Mouse (Mus musculus) gastrocnemius, postnatal 14 days (tissue): Measurements from ENCODE around the gene Epha4. TPM values are rescaled to one million over a fixed set of nuclear protein-coding genes. Genes with fewer than 3 reads are reported as not detected.

ENCODE experiments used
- DNase-seq: peaks from one replicate; pipeline ENCODE4 v3.0.0; 2021; ENCODE audit warnings: mixed read lengths
- intact Hi-C: fragments of 180-260 bp; cut with DNase I; formaldehyde crosslinking; loops from one replicate; pipeline ENCODE4 v1.15.1; 2025; ENCODE audit warnings: low total_unique reads
- total RNA-seq, 2 experiments: library from RNA; stranded (reverse); gene quantifications; 2 replicates each; pipeline ENCODE4 v1.2.3; 2021

The Epha4 gene
- total RNA-seq, 2 experiments from 2014 or later, result 3.1 to 4.5 TPM

DNA sequence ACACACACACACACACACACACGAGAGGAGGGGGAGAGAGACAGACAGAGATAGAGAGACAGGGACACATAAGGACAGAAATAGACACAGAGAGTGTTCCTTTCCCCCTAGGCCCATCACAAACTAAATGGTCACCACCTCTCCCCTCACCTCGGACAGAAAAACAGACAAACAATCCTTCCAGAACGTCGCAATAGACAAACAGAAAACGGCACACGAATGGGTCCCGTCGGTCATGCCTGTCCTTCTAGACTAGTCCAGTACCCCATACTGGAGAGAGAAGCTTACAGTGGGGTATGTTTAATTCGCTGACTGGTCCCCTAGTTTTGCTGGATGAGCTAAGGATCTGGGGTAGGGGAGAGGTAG is 946 bp downstream of the Epha4 start:
- no peak for DNase-seq
- intact Hi-C loops, result no loop called here

DNA sequence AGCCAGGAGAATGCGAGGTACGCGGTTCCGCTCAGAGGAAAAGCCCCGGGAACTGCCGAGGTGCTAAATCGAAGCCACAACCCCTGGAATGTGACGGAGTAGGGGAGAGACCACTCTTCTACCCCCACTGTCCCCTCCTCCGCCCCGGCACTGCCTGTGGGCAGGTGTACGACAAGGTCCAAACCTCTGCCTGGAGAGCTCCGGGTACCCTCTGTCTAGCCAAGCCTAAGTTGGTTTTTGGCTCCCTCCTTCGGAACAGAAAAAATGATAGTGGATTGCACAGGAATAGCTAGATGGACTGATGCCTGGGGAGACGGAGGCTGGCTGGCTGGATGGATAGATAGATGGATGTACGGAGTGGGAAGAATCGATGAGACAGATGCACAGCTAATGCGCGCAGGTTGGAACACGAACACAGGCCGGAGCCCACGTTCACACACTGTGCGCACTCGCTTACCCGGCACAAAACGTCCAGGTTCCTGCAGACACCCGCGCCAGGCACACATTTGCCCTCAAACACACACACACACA is 1.4 kb downstream of the Epha4 start:
- no peak for DNase-seq
- intact Hi-C loops, result no loop called here

DNA sequence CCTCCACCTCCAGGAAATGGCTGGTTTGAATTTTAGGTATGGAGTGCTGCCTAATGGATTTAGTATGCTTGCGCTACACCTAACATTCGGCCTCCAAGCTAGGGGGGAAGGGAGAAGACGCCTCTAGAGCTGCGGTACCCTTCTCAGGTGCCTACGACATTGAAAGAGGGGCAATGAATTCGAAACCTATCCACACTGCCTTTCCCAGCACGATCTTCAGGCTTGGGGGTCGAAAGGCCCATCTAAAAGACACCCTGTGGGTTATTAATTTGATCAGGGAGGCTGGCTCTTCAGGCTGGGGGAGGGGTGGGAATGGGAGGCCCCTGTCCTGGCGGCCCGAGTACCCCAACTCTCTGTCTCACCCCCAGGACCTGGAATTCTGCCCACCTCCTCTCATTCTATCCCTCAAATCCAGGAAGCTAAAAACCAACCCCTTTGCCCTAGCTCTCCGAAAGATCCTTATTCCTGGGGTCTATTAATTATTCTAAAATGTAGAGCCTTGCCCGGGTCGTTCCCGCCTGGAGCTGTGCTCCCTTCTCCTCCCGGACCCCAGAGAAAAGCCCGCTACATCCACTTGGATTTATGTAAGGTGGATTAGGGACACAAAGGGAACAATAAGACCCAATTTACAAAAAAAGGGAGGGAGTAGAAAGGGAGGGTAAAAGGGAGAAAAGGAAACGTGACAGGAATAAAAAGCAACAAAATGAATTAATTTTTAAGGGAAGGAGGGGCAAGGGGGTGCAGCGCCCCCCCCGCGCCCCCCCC is 2.3 kb downstream of the Epha4 start:
- intact Hi-C loops, result no loop called here
- no peak for DNase-seq

DNA sequence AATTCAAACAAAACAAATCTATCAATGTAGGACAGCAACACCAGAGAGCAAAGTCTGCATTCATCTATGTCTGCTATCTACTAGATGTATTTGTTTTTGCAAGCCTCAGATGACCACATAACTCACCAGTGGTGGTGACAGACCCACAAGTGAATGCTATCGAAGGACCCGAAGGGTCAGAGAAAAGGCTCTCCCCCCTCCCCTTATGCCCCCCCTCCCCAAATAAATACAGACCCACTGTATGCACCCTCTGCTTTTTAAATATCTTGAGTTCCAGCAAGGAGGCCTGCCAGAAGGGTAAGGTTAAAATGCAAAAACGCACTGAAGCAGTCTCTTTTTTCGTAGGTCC is 2.9 kb downstream of the Epha4 start:
- intact Hi-C loops, result no loop called here

DNA sequence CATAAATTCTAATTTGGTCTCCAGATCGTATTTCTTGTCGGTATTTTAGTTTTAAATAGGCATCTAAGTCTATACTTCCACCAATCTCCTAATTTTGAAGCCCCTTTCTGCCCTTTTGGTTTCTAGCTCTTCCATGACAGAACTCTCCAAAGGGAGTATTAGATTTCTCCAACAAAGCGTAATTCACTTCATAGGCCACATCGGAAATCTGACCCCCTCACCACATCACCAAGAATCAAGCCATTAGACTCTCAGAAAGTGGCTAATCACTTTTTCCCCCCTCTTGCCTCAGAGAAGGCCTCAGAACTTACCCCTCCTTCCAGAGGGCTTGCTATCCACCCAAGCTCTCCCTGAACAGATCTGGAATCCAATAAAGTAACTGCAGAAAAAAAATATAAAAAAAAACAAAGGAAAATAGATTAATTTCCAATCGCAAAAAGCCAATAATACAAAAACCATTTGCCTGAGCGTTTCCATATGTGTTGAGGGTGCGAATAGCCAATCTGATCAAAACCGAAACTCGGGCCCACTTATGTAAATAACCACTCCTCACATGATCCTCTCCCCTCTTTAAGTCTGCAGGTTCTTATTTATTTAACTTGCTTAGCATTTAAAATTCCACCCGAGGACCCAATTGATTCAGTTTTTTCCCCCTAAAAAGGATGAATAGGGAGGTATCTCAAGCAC is 3.4 kb downstream of the Epha4 start:
- intact Hi-C loops, result no loop called here
- no peak for DNase-seq

More for the DNA sequence above, 2.9 kb downstream of the Epha4 start:
- DNase-seq, result no peak

DNA sequence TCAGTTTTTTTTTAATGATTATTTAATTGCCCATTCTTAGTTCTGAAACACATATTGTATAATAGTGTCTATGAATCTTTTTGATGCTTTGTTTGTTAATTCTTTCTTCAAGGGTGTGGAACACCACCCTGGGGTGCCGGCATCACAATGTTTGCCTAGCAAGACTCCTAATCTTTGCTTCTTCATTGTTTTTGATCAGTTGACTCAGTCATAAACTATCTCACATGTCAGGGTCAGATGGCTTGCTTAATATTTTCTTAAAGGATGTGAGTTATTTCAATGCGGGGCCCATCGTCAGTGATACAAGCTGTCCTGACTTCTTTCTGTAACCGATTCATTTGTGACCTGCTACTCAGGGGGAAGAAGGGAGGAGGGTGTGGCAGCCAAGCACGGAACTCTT is 4.3 kb downstream of the Epha4 start:
- intact Hi-C loops, result no loop called here
- DNase-seq, result no peak

DNA sequence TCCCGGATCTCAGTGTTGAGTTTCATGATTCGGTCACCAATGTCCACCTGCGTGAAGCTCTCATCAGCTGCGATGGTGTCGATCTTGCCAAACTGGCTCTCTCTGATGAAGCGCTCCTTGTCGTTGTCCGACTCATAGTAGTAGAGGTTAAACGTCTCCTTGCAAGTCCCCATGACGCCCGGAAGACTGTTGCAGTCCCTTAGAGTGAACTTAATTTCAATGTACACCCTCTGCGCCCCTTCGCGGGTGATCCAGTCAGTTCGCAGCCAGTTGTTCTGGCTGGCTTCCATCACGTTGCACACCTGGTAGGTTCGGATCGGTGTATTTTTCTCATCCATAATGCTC is 8.1 kb downstream of the Epha4 start:
- DNase-seq, result no peak
- intact Hi-C loops, result no loop called here

DNA sequence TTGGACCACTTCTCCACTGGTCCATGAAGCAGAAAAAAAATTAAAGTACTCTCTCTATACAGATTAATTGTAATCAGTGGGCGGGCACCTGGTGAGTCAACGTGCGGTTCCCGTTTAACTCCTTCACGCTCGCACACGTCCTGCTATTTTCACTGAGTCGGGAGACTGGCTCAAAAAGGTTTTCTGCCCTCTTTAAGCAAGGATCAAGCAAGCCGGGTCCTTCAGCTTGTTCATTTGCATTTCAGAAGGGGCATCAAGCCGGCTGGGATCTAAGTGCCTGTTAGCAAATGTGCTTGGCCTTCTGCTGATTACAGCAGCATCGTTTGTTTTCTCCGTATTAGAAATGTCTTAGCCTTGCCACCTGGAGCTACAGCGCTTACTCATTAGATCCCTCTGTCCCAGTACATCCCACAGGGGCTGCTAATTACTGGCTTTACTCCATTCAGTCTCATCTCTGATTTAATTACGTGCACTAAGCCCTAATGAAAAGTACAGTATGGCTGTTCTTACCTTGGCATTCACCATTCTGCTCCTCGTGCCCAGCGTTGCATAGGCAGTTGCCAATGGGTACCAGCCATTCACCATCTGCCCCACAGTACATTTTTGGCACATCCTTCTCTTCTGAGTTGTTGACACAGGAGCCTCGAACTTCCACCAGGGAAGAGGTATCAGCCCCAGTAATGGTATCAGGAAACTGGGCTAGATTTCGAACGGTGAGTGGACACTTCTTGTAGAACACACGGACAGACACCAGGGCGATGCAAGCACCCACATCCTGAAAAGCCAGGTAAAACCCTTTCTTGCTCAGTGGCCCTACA is 8.6 kb downstream of the Epha4 start:
- intact Hi-C loops, result no loop called here
- no peak for DNase-seq

DNA sequence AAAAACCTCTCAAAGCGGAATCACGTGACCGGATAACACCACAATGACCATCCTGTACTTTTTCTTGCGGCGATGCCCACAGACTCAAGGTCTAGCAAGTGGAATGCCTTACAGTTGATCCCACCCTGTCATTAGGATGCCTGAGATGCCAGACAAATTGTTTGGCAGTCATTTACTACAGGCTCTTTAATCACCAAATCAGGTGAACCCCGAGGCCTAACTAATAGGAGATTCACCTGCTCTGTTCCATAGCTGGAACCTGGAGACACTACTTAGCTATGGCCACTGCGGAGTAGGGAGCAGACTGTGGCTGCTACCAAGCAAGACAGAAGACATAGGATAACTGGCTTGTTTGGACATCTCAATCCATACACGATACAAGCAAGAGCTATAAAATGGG is 9.6 kb downstream of the Epha4 start:
- intact Hi-C loops, result no loop called here
- DNase-seq, result no peak

DNA sequence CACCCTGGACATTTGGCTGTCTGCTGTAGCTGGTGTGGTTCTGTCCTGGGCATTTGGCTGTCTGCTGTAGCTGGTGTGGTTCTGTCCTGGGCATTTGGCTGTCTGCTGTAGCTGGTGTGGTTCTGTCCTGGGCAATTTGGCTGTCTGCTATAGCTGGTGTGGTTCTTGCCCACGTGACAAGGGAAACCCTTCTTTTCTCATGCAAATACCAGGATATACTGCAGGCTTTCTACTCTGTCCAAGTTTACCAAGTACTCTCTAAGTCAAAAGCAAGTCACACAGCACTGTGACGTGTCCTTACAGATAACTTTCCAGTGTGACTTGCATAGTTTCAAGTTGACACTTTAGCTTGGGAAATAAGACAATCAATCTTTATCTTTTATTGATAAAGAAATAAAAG is 10.1 kb downstream of the Epha4 start:
- intact Hi-C loops, result no loop called here
- no peak for DNase-seq

DNA sequence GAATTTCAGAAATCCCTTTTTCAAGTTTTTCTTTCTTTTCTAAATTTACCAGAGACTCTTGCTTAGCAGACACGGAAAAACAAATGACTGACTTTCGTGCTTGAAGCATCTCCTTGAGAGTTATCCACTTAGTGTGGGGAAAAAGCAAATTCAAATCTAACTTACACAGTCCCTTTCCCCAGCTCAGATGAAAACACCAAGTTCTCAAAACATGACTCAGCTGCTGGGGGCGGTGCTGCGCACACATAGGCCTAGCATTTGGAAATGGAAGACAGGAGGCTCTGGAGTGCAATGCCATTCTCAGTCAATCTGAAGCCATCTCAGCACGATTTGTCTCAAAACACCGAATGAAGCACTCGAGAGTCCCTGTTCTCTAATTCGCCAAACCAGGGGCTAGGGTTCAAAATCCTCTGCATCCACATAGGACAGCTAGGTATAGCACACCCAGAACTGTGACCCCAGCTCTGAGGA is 11.1 kb downstream of the Epha4 start:
- DNase-seq, result no peak
- intact Hi-C loops, result no loop called here

DNA sequence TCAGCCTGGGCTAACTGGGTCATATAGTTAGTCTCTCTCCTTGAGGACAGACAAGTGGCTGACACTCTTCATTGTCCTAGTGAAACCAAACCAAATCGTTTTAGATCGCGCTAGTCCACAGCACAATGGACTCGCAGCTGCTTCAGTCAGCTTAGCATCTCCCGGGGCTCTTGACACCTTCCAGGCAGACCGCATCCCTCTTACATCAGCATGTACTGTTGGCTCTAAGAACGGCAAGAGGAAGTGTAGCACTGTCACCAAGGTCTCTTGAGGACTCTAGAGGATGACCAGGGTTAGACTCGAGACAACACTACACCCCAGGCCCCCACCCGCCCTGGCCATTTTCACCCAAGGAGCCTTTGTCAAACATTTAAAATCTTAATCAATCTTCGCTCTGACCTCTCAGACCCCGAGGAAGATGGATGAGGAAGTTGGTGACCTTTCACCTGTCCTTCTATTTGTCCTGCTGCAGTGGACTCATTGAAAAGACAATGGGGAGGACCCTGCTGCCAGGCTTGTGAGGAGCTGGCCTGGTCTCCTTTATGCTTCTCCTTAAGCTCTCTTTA is 12.3 kb downstream of the Epha4 start:
- intact Hi-C loops, result no loop called here
- DNase-seq, result no peak

DNA sequence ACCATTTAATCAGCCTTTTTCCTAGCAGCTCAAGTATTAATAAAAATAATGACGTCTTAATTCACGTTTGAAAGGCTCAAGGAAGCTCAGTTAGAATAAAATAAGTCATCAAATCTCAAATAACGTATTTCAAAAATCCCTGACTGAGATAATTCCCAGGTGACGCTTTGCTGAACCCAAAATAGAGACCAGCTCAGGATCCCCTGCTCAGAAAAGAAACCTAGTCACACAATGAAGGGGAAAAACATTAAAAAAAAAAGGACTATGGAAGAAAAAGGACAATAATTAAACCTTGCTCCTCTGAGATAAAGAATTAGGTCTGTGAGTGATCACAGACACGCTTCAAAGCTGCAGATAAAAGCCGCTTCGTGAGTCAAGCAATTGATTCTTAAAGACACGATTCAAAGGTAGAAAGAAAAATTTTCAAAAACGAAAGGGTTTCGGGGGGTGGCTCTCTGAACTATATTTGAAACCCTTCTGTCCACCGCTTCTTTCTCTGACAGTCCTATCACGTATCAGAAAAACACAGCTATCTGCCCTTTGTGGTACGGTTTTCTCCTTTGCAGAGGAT is 13.4 kb downstream of the Epha4 start:
- intact Hi-C loops, result no loop called here
- DNase-seq, result no peak

DNA sequence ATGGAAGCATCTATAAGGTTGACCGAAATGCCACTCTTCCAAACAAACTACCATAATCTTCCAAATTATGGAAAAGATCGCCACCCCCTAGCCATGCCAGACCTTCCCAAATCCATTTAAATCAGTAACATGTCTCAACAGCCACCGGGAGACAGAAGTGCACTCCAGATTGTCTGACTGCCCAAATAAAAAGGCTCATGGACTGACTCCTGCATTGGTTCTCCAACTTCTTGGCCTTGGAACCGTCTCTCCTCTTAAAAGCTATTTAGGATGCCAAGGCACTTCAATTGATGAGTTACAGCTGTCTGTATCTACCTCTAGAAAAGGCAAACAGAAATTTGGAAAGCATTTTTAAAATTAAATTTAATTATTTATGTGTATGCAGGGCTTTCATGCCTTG is 17.4 kb downstream of the Epha4 start:
- intact Hi-C loops, result no loop called here

DNA sequence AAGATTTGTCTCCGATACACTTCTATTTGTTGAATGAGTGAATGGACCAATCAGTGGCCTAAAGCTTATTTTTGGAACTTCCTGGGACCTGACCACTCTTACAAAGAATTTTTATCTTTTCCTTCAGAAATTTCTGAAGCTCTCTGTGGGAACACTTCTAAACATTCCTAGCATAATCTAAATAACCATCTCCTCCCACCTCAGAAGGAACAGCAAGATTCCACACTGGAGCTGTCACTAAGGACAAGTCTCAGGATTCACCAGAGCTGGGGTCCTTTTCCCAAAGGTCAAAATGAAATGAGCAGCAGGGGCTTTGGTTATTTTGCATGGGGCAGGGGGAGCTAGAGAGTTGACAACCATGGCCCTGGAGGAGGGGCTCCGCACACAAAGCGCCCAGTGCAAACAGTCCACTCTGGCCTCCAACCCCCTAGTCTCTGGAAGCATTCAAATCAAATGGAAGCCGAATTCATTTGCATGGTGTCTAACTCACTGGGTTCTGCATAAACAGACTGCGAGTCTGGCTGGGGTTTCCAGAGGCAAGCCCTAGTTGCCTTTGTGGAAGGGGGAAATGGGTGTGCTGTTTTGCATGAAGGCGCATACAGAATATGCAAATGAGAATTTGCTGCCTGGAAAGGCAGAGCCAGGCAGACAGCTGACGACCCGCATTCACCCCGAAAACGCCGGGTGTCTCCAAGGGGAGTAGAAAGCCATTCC is 18.3 kb downstream of the Epha4 start:
- intact Hi-C loops, result no loop called here
- DNase-seq, result no peak

More for the DNA sequence above, 17.4 kb downstream of the Epha4 start:
- DNase-seq, result no peak

DNA sequence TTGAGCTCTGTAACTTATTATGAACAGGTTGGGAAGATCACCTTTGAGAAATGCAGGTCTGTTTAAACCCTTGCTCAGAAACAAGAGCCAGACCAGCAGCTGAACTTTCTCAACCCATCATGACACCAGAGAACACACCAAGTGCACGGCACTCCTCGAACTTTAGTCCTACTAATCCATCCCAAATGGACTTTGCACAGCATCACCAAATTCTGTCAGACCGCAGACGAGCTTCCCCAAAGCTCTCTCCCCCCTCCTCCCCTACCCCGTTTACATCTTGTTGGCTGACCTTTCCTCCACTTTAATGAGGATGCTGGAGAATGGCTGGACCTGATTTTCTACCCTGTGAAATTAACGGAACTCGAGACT is 19.1 kb downstream of the Epha4 start:
- intact Hi-C loops, result no loop called here
- no peak for DNase-seq

DNA sequence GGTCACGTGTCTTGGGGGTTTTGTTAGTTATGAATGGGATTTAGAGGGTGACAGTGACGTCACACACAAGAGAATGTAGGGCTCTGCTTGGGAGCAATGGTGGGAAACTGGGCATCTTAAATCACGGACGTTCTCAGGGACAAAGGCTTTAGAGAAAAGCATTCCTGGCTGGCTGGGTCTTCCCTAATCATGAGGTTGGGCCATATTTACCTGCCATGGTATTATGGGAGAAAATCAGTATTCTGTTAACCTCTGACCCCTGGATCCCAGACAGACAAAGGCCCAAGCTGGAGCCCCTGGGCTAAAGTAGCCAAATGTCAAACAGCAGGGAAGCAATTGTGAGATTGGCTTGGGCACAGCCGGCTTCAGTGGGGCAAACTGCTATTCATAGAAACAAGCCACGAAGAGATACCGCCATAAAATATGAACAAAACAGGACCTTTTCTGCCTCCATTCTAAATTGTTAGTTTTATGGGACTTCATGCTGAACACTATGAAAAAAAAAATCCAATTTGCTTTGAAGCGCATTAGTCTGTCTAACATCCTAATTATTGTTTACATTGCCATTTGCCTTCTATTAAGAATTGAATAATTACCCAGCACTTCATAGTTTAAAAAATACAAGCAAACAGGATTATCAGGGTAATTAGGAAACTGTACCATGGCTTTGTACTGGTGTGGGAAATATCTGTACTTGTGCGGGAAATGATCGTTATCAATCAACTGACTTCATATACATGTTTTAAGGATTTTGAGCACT is 19.7 kb downstream of the Epha4 start:
- no peak for DNase-seq
- intact Hi-C loops, result no loop called here

DNA sequence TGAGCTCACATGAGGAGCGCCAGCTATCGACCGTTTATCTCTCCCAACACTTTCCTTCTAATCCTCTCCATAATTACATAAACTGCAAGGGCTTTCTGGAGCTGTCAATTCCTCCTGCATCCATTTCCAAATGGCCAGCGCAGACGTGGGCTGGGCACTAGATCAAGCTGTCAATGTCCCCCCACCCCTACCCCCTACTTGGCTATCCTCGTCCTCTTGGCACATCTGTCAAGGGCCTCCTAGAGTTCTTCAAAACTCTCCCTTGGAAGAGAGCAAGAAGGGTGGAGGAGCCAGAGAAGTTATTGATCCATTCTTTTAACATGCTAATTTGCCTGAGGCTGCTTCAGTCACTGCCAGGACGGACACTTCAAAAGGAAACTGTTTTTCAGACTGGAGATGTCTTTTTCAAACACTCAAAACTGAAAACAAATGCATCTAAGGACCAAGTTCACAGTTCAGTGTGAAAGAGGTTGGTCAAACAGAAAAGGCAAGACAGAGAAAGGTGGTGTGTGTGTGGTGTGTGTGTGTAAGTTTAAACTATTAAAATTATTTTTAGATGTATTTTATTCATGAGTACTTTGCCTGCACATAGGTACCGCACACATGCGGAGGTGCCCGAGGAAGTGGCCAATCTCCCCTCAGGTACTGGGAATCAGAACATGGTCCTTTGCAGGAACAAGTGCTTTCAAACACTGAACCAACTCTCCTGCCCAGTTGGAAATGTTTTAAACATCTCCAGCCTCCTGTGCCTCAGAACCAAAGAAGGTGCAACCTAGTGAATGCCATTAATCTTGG is 20.9 kb downstream of the Epha4 start:
- no peak for DNase-seq
- intact Hi-C loops, result no loop called here
